Mouse (Mus musculus) embryonic facial prominence, embryonic 15.5 days (tissue): ENCODE results near the gene Gm38431. TPM values are rescaled to one million over a fixed set of nuclear protein-coding genes. Genes with fewer than 3 reads are reported as not detected.

Source experiments
- ATAC-seq: fragments of 200-750 bp; cut with Nextera tagmentation; 2 replicates; pipeline ENCODE4 v1.8.0; 2017; ENCODE audit warnings: low read depth, moderate TSS enrichment; ENCODE audit not compliant: insufficient number of reproducible peaks, low FRiP score, low TSS enrichment
- H3K27ac ChIP-seq: fragments of 300-500 bp; sonication (generic); replicated peaks from 2 replicates; pipeline ENCODE4 v1.5.1; 2015; ENCODE audit warnings: mild to moderate bottlenecking, inconsistent platforms
- H3K27me3 ChIP-seq: fragments of 300-500 bp; sonication (generic); 2 replicates; pipeline ENCODE4 v1.6.1; 2015; ENCODE audit warnings: inconsistent platforms
- H3K36me3 ChIP-seq: fragments of 300-500 bp; sonication (generic); 2 replicates; pipeline ENCODE4 v1.6.1; 2015; ENCODE audit warnings: mild to moderate bottlenecking, inconsistent platforms
- H3K4me1 ChIP-seq: fragments of 300-500 bp; sonication (generic); 2 replicates; pipeline ENCODE4 v1.6.1; 2015; ENCODE audit warnings: inconsistent platforms
- H3K4me2 ChIP-seq: fragments of 300-500 bp; sonication (generic); replicated peaks from 2 replicates; pipeline ENCODE4 v1.6.1; 2015; ENCODE audit warnings: mild to moderate bottlenecking, inconsistent platforms
- H3K4me3 ChIP-seq: fragments of 300-500 bp; sonication (generic); replicated peaks from 2 replicates; pipeline ENCODE4 v1.5.1; 2015; ENCODE audit warnings: mild to moderate bottlenecking, inconsistent platforms
- H3K9ac ChIP-seq: fragments of 300-500 bp; sonication (generic); 2 replicates; pipeline ENCODE4 v1.6.1; 2015; ENCODE audit warnings: inconsistent platforms
- H3K9me3 ChIP-seq: fragments of 300-500 bp; sonication (generic); replicated peaks from 2 replicates; pipeline ENCODE4 v1.6.1; 2016; ENCODE audit warnings: inconsistent platforms
- WGBS: fragments of 180-500 bp; shearing (Covaris S2); methylation state at CpG from one replicate; pipeline ENCODE4 v1.1.7; 2015; 5-methylcytosine and 5-hydroxymethylcytosine counted together
- polyA plus RNA-seq: library from polyadenylated mRNA; unstranded; fragments of >200 nt; fragmentation: Nextera tagmentation; extraction: Ambion mirVana; gene quantifications from 2 replicates; pipeline ENCODE4 v1.2.1, GENCODE M21; 2015

Gene Gm38431
- polyA plus RNA-seq, 1 experiment from 2014 or later, result 1.6 TPM

DNA sequence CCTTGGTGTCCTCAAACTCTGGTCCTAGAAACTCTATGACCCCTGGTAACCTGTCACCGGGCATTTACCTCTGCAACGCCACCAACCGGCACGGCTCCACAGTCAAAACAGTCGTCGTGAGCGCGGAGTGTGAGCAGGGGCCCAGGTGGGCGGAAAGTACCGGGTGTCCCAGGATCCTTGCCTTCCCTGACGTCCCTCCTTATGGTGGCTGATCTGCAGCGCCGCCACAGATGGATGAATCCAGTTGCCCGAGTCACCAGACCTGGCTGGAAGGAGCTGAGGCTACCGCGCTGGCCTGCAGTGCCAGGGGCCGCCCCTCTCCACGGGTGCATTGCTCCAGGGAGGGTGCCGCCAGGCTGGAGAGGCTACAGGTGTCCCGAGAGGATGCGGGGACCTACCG, 55.1 kb downstream of the Gm38431 start:
- no peak overlapping the region for H3K9ac ChIP-seq
- whole genome bisulfite sequencing, result 1% methylated on average over 22 of the region's 22 CpGs
- no peak for ATAC-seq

DNA sequence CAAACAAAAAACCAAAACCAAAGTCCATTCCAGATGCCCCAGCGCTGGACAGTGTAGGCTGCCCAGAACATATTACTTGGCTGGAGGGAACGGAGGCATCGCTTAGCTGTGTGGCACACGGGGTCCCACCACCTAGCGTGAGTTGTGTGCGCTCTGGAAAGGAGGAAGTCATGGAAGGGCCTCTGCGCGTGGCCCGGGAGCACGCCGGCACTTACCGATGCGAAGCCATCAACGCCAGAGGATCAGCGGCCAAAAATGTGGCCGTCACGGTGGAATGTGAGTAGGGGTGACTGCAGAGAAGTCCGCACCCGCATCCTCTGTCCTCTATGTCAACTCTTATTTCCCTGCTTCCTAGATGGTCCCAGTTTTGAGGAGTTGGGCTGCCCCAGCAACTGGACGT, 55.6 kb downstream of the Gm38431 start:
- H3K9ac ChIP-seq, result no peak overlapping the region
- WGBS, result 11% methylated on average over 20 of the region's 20 CpGs
- no peak overlapping the region for H3K27ac ChIP-seq
- H3K36me3 ChIP-seq, result no peaks in the 10 kb centered on the region
- H3K27me3 ChIP-seq, result peaks cover 89% of the 10 kb centered on the region
- H3K4me3 ChIP-seq, result no peak overlapping the region
- 0 out of 2 replicates have a peak overlapping the region, but pooled peaks have one; percentile 72 for H3K4me2 ChIP-seq
- no peaks in the 10 kb centered on the region for H3K9me3 ChIP-seq
- ATAC-seq, result no peak
- H3K4me1 ChIP-seq, result peaks cover 45% of the 10 kb centered on the region

More for the DNA sequence above, 55.1 kb downstream of the Gm38431 start:
- Histone ChIP-seq H3K4me3 (peak overlapping the region; percentile 40; the same call in 1 of the 2 replicates), H3K27ac (no peak overlapping the region), H3K27me3 (peaks cover 88% of the 10 kb centered on the region), H3K4me2 (peak overlapping the region; percentile 72; the same call in 1 of the 2 replicates), H3K9me3 (no peaks in the 10 kb centered on the region), H3K36me3 (no peaks in the 10 kb centered on the region), H3K4me1 (peaks cover 43% of the 10 kb centered on the region)

DNA sequence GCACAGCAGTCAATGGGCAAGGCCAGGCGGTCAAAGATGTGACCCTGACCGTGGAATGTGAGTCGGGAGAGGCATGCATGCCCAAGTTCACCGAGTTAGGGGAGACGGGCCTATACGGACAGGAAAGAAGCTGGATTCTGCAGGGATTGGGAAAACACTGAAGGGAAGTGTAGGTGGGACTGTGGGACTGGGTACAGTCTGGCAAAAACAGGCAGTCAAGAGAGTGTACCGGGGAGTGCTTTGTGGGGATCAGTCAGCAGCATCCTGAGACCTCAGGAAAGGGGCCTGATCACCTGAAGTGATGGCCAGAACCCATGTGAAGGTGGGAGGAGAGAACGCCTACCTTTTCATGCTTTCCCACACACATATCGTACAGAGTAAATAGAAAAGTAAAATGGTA, 56.2 kb downstream of the Gm38431 start:
- Histone ChIP-seq H3K4me2 (no peak overlapping the region), H3K27me3 (peaks cover 88% of the 10 kb centered on the region), H3K4me1 (peaks cover 50% of the 10 kb centered on the region), H3K36me3 (no peaks in the 10 kb centered on the region), H3K4me3 (no peak overlapping the region), H3K9ac (no peak overlapping the region), H3K9me3 (no peaks in the 10 kb centered on the region), H3K27ac (no peak overlapping the region)
- ATAC-seq, result no peak
- WGBS, result 24% methylated on average over 9 of the region's 9 CpGs

DNA sequence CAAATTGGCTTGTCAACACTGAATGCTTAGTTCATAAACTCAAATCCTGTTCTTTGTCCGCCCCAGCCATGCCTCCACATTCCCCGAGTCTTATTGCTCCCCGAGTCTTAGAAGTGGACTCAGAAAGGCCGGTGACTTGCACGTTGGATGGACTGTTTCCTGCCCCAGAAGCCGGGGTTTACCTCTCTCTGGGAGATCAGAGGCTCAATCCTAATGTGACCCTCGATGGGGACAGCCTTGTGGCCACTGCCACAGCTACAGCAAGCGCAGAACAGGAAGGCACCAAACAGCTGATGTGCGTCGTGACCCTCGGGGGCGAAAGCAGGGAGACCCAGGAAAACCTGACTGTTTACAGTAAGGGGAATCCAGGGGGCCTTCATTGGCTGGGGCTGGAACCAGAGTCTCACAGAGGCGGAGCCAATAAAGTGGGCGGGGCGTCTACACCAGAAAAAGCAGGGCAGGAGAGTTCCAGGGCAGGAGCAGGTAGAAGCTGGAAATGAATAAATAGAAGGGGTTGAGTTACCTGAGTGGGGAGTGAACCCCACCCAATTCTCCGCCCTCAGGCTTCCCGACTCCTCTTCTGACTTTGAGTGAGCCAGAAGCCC, 57.2 kb downstream of the Gm38431 start:
- WGBS, result 4% methylated on average over 17 of the region's 17 CpGs
- no peak overlapping the region for H3K9ac ChIP-seq
- H3K4me2 ChIP-seq, result no peak overlapping the region
- peaks cover 86% of the 10 kb centered on the region for H3K27me3 ChIP-seq
- ATAC-seq, result no peak
- H3K36me3 ChIP-seq, result no peaks in the 10 kb centered on the region
- H3K4me3 ChIP-seq, result 0 out of 2 replicates have a peak overlapping the region, but pooled peaks have one; percentile 3
- H3K4me1 ChIP-seq, result peaks cover 59% of the 10 kb centered on the region
- no peaks in the 10 kb centered on the region for H3K9me3 ChIP-seq
- H3K27ac ChIP-seq, result no peak overlapping the region

DNA sequence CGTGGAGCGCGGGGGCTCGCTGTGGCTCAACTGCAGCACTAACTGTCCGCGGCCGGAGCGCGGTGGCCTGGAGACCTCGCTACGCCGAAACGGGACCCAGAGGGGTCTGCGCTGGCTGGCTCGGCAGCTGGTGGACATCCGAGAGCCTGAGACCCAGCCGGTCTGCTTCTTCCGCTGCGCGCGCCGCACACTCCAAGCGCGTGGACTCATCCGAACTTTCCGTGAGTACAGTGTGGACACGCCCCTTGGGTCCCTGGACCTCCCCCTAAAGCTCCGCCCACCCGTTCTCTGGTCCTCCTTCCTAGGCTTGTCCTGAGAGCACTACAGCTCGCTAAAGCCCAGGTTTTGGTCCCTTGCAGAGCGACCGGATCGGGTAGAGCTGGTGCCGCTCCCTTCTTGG, 58.7 kb downstream of the Gm38431 start:
- 0 out of 2 replicates have a peak, but pooled peaks have one; percentile 52 for ATAC-seq
- peak overlapping the region; percentile 37; the same call in 1 of the 2 replicates for H3K9ac ChIP-seq
- H3K27me3 ChIP-seq, result peaks cover 84% of the 10 kb centered on the region
- H3K9me3 ChIP-seq, result no peaks in the 10 kb centered on the region
- no peak overlapping the region for H3K27ac ChIP-seq
- H3K4me3 ChIP-seq, result peak overlapping the region; percentile 59
- WGBS, result 1% methylated on average over 33 of the region's 34 CpGs
- no peaks in the 10 kb centered on the region for H3K36me3 ChIP-seq
- peak overlapping the region; percentile 98 for H3K4me2 ChIP-seq
- H3K4me1 ChIP-seq, result peaks cover 67% of the 10 kb centered on the region

DNA sequence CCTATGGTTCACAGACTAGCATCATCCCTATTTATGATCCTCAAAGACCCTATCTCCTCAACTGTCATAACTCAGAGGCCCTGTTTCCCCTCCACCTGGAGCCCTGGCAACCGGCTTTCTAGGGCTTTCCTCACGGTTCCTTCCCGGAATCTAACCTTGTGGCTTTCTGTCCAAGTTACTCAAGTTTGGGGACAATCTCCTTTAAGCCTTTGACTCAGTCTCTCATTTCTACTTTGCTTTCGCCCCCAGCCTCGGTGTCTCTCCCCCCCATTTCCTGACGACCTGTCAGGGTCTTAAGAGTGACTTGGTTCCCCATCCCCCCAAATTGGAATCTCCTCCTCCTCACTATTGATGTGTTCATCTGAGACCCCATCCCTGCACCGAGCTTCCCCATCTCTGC, 59.3 kb downstream of the Gm38431 start:
- H3K9me3 ChIP-seq, result no peaks in the 10 kb centered on the region
- H3K36me3 ChIP-seq, result no peaks in the 10 kb centered on the region
- 0 out of 2 replicates have a peak overlapping the region, but pooled peaks have one; percentile 37 for H3K9ac ChIP-seq
- H3K27ac ChIP-seq, result no peak overlapping the region
- H3K27me3 ChIP-seq, result peaks cover 77% of the 10 kb centered on the region
- peak overlapping the region; percentile 98 for H3K4me2 ChIP-seq
- WGBS, result 2% methylated on average over 7 of the region's 7 CpGs
- peaks cover 65% of the 10 kb centered on the region for H3K4me1 ChIP-seq
- ATAC-seq, result no peak
- H3K4me3 ChIP-seq, result peak overlapping the region; percentile 59

DNA sequence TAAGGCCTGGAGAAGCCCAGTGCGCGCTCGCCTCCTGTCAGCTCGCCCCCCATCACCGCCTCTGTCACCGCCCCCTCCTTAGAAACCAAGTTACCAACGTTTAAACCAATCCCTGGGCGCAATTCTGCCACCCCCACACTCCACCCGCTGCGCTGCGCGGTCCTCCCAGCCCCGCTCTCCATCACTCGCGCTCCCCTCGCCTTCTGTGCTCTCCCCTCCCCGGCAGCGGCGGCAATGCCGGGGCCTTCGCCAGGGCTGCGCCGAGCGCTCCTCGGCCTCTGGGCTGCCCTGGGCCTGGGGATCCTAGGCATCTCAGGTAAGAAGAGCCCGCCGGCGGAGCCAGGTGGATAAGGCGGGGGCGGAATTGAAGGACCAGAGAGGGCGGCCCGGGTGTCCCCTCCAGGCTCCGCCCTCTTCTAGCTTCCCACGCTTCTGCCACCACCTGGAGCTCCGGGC, 59.9 kb downstream of the Gm38431 start, which contains the start of gene Icam5:
Icam5 (plus strand) TSS at position 178 of the 456 bp plus-strand sequence.
- Histone ChIP-seq H3K27ac (peak within 1 kb of the TSS; percentile 49; the same call in 1 of the 2 replicates), H3K9ac (peak within 1 kb of the TSS; percentile 37; the same call in 1 of the 2 replicates), H3K4me1 (peaks cover 60% of the 10 kb centered on the region), H3K27me3 (peaks cover 72% of the 10 kb centered on the region), H3K36me3 (no peaks in the 10 kb centered on the region), H3K4me2 (peak within 1 kb of the TSS; percentile 98), H3K4me3 (peak within 1 kb of the TSS; percentile 59), H3K9me3 (no peaks in the 10 kb centered on the region)
- 0 out of 2 replicates have a peak, but pooled peaks have one; percentile 15 for ATAC-seq
- under 1% methylated on average over 35 of the region's 35 CpGs for WGBS

DNA sequence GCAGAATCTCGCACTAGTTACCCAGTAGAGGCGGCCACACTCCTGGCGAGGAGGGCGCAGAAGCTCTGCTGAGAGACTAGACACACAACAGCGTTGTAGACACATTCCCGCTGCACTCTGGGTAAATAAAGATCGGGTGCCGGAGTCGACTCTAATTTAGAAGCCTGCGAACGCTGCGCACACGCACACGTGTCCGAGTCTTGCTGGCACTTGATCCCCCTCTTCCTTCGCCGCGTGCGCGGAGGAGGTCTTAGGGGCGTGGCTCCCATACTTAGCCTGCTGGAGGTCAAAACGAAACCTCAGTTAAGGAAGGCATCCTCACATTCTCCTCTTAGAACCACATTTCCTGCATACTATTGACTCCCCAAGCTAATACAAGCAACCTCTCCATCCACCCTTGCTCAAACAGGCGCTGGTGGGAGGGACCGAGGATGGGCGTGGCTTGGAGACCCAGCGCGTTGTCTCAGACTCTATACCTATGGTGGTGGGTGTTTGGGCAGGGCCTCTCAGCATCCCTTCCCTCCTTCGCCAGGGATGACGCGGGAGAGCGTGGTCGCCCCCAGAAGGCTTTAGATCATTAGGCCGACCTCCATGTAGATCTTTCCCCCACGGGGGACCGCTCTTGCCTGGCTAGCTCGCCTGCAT, 60.4 kb downstream of the Gm38431 start:
- under 1% methylated on average over 36 of the region's 36 CpGs for WGBS
- Histone ChIP-seq H3K9ac (0 out of 2 replicates have a peak overlapping the region, but pooled peaks have one; percentile 21), H3K36me3 (no peaks in the 10 kb centered on the region), H3K27me3 (peaks cover 66% of the 10 kb centered on the region), H3K4me2 (peak overlapping the region; percentile 98), H3K4me1 (peaks cover 55% of the 10 kb centered on the region), H3K9me3 (no peaks in the 10 kb centered on the region), H3K4me3 (peak overlapping the region; percentile 59), H3K27ac (peak overlapping the region; percentile 49; the same call in 1 of the 2 replicates)
- ATAC-seq, result peak; percentile 31; the same call in 1 of the 2 replicates

DNA sequence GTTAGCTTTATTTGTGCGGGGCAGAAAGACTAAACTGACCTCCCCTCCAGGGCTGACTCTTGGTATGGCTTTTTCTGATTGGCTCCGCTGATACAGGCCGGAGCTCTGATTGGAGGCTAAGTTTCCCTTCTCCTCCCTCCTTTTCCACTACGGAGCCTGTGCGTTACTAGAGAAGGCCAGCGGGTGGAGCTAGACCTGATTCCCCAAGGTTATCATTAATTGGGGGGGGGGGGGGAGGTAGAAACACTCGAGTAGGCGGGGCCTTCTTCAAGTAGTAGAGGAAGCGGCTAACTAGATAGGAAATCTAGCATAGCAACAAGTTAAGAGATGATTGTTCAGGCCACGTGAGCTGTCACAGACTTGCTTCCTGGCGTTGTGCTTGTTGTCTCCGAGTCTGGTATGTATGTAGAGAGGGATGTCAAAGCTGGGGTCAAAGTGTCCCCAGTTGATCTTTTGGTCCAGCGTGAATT, 61.0 kb downstream of the Gm38431 start:
- H3K4me2 ChIP-seq, result peak overlapping the region; percentile 98
- peaks cover 52% of the 10 kb centered on the region for H3K4me1 ChIP-seq
- ATAC-seq, result peak; percentile 73
- H3K27ac ChIP-seq, result peak overlapping the region; percentile 49; the same call in 1 of the 2 replicates
- H3K9ac ChIP-seq, result no peak overlapping the region
- H3K4me3 ChIP-seq, result peak overlapping the region; percentile 59
- no peaks in the 10 kb centered on the region for H3K36me3 ChIP-seq
- peaks cover 60% of the 10 kb centered on the region for H3K27me3 ChIP-seq
- no peaks in the 10 kb centered on the region for H3K9me3 ChIP-seq
- WGBS, result under 1% methylated on average over 13 of the region's 13 CpGs

DNA sequence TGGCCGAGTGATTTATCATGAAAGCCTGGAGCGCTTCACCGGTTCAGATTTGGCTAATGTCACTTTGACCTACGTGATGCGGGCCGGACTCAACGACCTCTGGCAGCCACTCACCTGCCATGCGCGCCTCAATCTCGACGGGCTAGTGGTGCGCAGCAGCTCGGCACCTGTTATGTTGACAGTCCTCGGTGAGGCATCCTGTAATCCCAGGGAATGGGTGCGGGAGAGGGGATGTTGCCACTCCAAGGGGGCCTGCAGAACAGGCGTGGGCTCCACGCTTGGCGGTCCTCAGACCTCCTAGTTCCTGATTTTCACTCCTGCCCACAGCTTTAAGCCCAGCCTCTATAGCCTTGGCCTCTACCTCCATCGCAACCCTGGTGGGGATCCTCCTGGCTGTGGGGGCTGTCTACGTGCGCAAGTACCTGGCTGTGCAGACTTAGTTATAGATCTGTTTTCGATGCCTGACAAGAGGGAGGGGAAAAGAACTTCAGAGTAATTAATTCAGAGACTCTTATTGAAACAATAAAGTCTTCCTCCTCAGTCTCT, 61.7 kb downstream of the Gm38431 start:
- ATAC-seq, result no peak
- Histone ChIP-seq H3K27ac (no peak overlapping the region), H3K9ac (no peak overlapping the region), H3K27me3 (peaks cover 54% of the 10 kb centered on the region), H3K4me1 (peaks cover 52% of the 10 kb centered on the region), H3K4me2 (peak overlapping the region; percentile 98), H3K4me3 (peak overlapping the region; percentile 59), H3K9me3 (no peaks in the 10 kb centered on the region), H3K36me3 (no peaks in the 10 kb centered on the region)
- WGBS, result 25% methylated on average over 22 of the region's 22 CpGs
